Mouse (Mus musculus) embryonic stem cell, embryonic (primary cell): ENCODE measurements around the gene Ppih.

Source experiments
- CTCF ChIA-PET, 4 experiments: fragments of 300-600 bp in 2 of 4; fragments of 350-600 bp in 2 of 4; sonication (Branson Sonifier 250); formaldehyde crosslinking; loops; one replicate each; lab custom pipeline; 2022; ENCODE audit warnings: inconsistent platforms in 2 of 4; lab: Charles Lee
- POLR2A ChIA-PET, 4 experiments: fragments of 300-600 bp in 2 of 4; fragments of 350-600 bp in 2 of 4; sonication (Branson Sonifier 250); formaldehyde crosslinking; loops; one replicate each; lab custom pipeline; 2022; ENCODE audit warnings: antibody characterized with exemption in 4 of 4, inconsistent platforms in 1 of 4; lab: Charles Lee

The Ppih gene

GRCm38 (mm10) chr4:119297361-119297760 is 23.0 kb downstream of the Ppih start:
- ChIA-PET CTCF (interaction anchor here in 1 of 4 experiments (0.6 kb wide), 1 partner anchor 50 kb away, joined by 5 read pairs; no protein-coding TSS in a partner anchor), POLR2A (interaction anchor here in 3 of 4 experiments (0.7 to 21.1 kb wide), 14 partner anchors 6 to 50 kb away, joined by 3 to 448 read pairs (median 6); partner anchors contain the start of gene Ppih (in 2 of the 3))

GRCm38 (mm10) chr4:119295134-119295453 is 25.3 kb downstream of the Ppih start:
- ChIA-PET CTCF (interaction anchor here in 1 of 4 experiments (1.0 kb wide), 2 partner anchors 56 to 373 kb away, joined by 3 to 6 read pairs; no protein-coding TSS in a partner anchor), POLR2A (interaction anchor here in 3 of 4 experiments (0.6 to 21.1 kb wide), 50 partner anchors 9 to 1115 kb away, joined by 3 to 448 read pairs (median 5); partner anchors contain the start of genes Ppih (in 3 of the 3), Cldn19 (in 2 of the 3), AU022252 (in 1 of the 3) and Kdm4a (in 1 of the 3))

- POLR2A ChIA-PET, result interaction anchor here in 3 of 4 experiments (0.5 to 21.1 kb wide), 77 partner anchors 9 to 1800 kb away, joined by 3 to 448 read pairs (median 4); partner anchors contain the start of genes Ppih (in 3 of the 3), AU022252 (in 2 of the 3), Cldn19 (in 2 of the 3) and P3h1 (in 2 of the 3)
- CTCF ChIA-PET, result interaction anchor here in 2 of 4 experiments (1.0 kb wide), 3 partner anchors 56 to 373 kb away, joined by 3 to 6 read pairs (median 3); partner anchors contain the start of genes AU022252 (in 1 of the 2) and P3h1 (in 1 of the 2)
These were observed 25.8 kb downstream of the Ppih start, which contains the start of gene Ybx1 for GRCm38 (mm10) chr4:119294415-119295133. TSS of gene Ybx1 (minus strand) at chr4:119294604.

GRCm38 (mm10) chr4:119293574-119294258 is 26.6 kb downstream of the Ppih start:
- ChIA-PET POLR2A (interaction anchor here (0.6 to 21.1 kb wide), 90 partner anchors 9 to 1799 kb away, joined by 3 to 448 read pairs (median 4); partner anchors contain the start of genes Ppih (in 4 of the 4), AU022252 (in 3 of the 4), P3h1 (in 3 of the 4) and Slc2a1 (in 2 of the 4)), CTCF (interaction anchor here in 1 of 4 experiments (1.0 kb wide), 1 partner anchor 61 kb away, joined by 3 read pairs; the partner anchor contains the start of genes AU022252 and P3h1)

GRCm38 (mm10) chr4:119292771-119293573 is 27.4 kb downstream of the Ppih start:
- POLR2A ChIA-PET, result interaction anchor here (0.6 to 21.1 kb wide), 40 partner anchors 8 to 1461 kb away, joined by 3 to 448 read pairs (median 4); partner anchors contain the start of genes Ppih (in 3 of the 4), Slc2a1 (in 3 of the 4), AU022252 (in 2 of the 4) and P3h1 (in 2 of the 4)
- CTCF ChIA-PET, result interaction anchor here in 1 of 4 experiments (0.7 kb wide), 1 partner anchor 11 kb away, joined by 6 read pairs; no protein-coding TSS in a partner anchor

GRCm38 (mm10) chr4:119291921-119292320 is 28.4 kb downstream of the Ppih start:
- ChIA-PET POLR2A (interaction anchor here in 3 of 4 experiments (0.6 to 21.1 kb wide), 29 partner anchors 7 to 1245 kb away, joined by 3 to 448 read pairs (median 6); partner anchors contain the start of genes AU022252 (in 2 of the 3), P3h1 (in 2 of the 3) and Ppih (in 2 of the 3)), CTCF (no interaction called here)

GRCm38 (mm10) chr4:119285336-119285735 is 35.0 kb downstream of the Ppih start:
- ChIA-PET CTCF (no interaction called here), POLR2A (interaction anchor here (0.5 to 15.5 kb wide), 24 partner anchors 8 to 1106 kb away, joined by 3 to 448 read pairs (median 4); partner anchors contain the start of genes Ybx1 (in 3 of the 4), AU022252 (in 2 of the 4), P3h1 (in 2 of the 4) and Ppih (in 2 of the 4))

GRCm38 (mm10) chr4:119284861-119285260 is 35.5 kb downstream of the Ppih start:
- POLR2A ChIA-PET, result interaction anchor here (0.6 to 15.5 kb wide), 25 partner anchors 9 to 142 kb away, joined by 3 to 448 read pairs (median 5); partner anchors contain the start of genes Ybx1 (in 3 of the 4), AU022252 (in 2 of the 4), P3h1 (in 2 of the 4) and Ppih (in 2 of the 4)
- CTCF ChIA-PET, result no interaction called here

GRCm38 (mm10) chr4:119278784-119279183 is 41.6 kb downstream of the Ppih start:
- CTCF ChIA-PET, result interaction anchor here in 3 of 4 experiments (0.5 to 2.3 kb wide), 6 partner anchors 10 to 40 kb away, joined by 3 to 7 read pairs (median 4); no protein-coding TSS in a partner anchor
- POLR2A ChIA-PET, result interaction anchor here (0.8 to 15.5 kb wide), 24 partner anchors 9 to 144 kb away, joined by 3 to 448 read pairs (median 4); partner anchors contain the start of genes Ybx1 (in 3 of the 4), AU022252 (in 2 of the 4), P3h1 (in 2 of the 4) and Ppih (in 2 of the 4)

- ChIA-PET CTCF (interaction anchor here in 1 of 4 experiments (1.0 kb wide), 1 partner anchor 14 kb away, joined by 3 read pairs; no protein-coding TSS in a partner anchor), POLR2A (interaction anchor here (0.6 to 15.5 kb wide), 24 partner anchors 9 to 98 kb away, joined by 3 to 448 read pairs (median 6); partner anchors contain the start of genes Ybx1 (in 3 of the 4), AU022252 (in 2 of the 4), P3h1 (in 2 of the 4) and Cldn19 (in 1 of the 4))
These were observed 44.6 kb downstream of the Ppih start for GRCm38 (mm10) chr4:119275726-119276125.

GRCm38 (mm10) chr4:119275226-119275625 is 45.1 kb downstream of the Ppih start:
- POLR2A ChIA-PET, result interaction anchor here in 3 of 4 experiments (0.6 to 15.5 kb wide), 23 partner anchors 9 to 98 kb away, joined by 3 to 448 read pairs (median 5); partner anchors contain the start of genes Ybx1 (in 3 of the 3), AU022252 (in 2 of the 3), P3h1 (in 2 of the 3) and Cldn19 (in 1 of the 3)
- CTCF ChIA-PET, result interaction anchor here in 1 of 4 experiments (0.5 kb wide), 1 partner anchor 118 kb away, joined by 4 read pairs; no protein-coding TSS in a partner anchor

GRCm38 (mm10) chr4:119274627-119275026 is 45.7 kb downstream of the Ppih start:
- CTCF ChIA-PET, result interaction anchor here in 2 of 4 experiments (0.5 to 2.6 kb wide), 2 partner anchors 27 to 118 kb away, joined by 4 to 8 read pairs; no protein-coding TSS in a partner anchor
- POLR2A ChIA-PET, result interaction anchor here in 3 of 4 experiments (1.0 to 15.5 kb wide), 21 partner anchors 9 to 43 kb away, joined by 3 to 448 read pairs (median 9); partner anchors contain the start of genes Ybx1 (in 3 of the 3), AU022252 (in 1 of the 3), Cldn19 (in 1 of the 3) and P3h1 (in 1 of the 3)

- ChIA-PET POLR2A (interaction anchor here in 2 of 4 experiments (0.6 to 9.8 kb wide), 23 partner anchors 9 to 47 kb away, joined by 3 to 114 read pairs (median 4); partner anchors contain the start of genes Cldn19 (in 2 of the 2), Ybx1 (in 2 of the 2), AU022252 (in 1 of the 2) and P3h1 (in 1 of the 2)), CTCF (interaction anchor here in 3 of 4 experiments (0.8 to 2.4 kb wide), 8 partner anchors 8 to 42 kb away, joined by 3 to 6 read pairs (median 4); no protein-coding TSS in a partner anchor)
These were observed 53.7 kb downstream of the Ppih start for GRCm38 (mm10) chr4:119266606-119267005.

GRCm38 (mm10) chr4:119263459-119263858 is 56.9 kb downstream of the Ppih start:
- ChIA-PET CTCF (interaction anchor here in 3 of 4 experiments (0.9 to 1.5 kb wide), 3 partner anchors 16 to 25 kb away, joined by 3 to 5 read pairs (median 3); no protein-coding TSS in a partner anchor), POLR2A (interaction anchor here in 3 of 4 experiments (0.5 to 9.8 kb wide), 11 partner anchors 9 to 103 kb away, joined by 3 to 114 read pairs (median 5); partner anchors contain the start of gene Cldn19 (in 1 of the 3))

- CTCF ChIA-PET, result interaction anchor here in 3 of 4 experiments (1.3 to 1.9 kb wide), 5 partner anchors 14 to 25 kb away, joined by 3 to 14 read pairs (median 8); no protein-coding TSS in a partner anchor
- POLR2A ChIA-PET, result interaction anchor here in 3 of 4 experiments (0.7 to 9.8 kb wide), 18 partner anchors 8 to 67 kb away, joined by 3 to 114 read pairs (median 5); partner anchors contain the start of genes Ppih (in 1 of the 3) and Svbp (in 1 of the 3)
These were observed 57.9 kb downstream of the Ppih start for GRCm38 (mm10) chr4:119262483-119262882.
